13 mouse cellular contexts compared by ENCODE assay signal in genomic region chr5:73205996-73206629, GRCm38 (mm10). TPM values are rescaled to one million over a fixed set of nuclear protein-coding genes. Genes with fewer than 3 reads are reported as not detected.
DNase-seq lines count a peak whose midpoint lies in the region; ATAC-seq and TF ChIP-seq lines count a peak whose summit lies in the region.
"Had no signal": no experiment of that assay in that cellular context is flagged by ENCODE, and none has a peak within 500 bp of the region (broad histone marks: within the 10 kb centered on the region; RNA-seq: fewer than 3 reads in every experiment).

No protein-coding gene starts in this region.

- no peak for ATAC-seq in heart, embryonic 11.5 days (replicated peaks; ENCODE audit: insufficient number of reproducible peaks, low FRiP score, low TSS enrichment)
- peak; percentile 50 for ATAC-seq in inflammation-experienced regulatory T-cells, adult 6 months
- ATAC-seq in intestine, embryonic 15.5 days: no peak
- ATAC-seq in cerebellum, adult (ENCODE audit: insufficient number of reproducible peaks, low FRiP score, low TSS enrichment): no peak

- peak; percentile 31; the same call in 1 of the 2 replicates for TF ChIP-seq EP300 in CH12.LX (IDR thresholded peaks at IDR 0.05; ENCODE audit: low read length)

- H3K79me2 ChIP-seq in CH12.LX (replicated peaks; ENCODE audit: control insufficient read depth, extremely low read depth, insufficient read depth, poor library complexity, severe bottlenecking): peaks cover 9% of the 10 kb centered on the region; the same call in 1 of the 2 replicates

- peak overlapping the region; percentile 29; the same call in 1 of the 2 replicates for H3K9ac ChIP-seq in heart, embryonic 11.5 days (ENCODE audit: low read depth, low read length)
- H3K9ac ChIP-seq in CH12.LX (ENCODE audit: insufficient read depth, low read depth): peak overlapping the region; percentile 56
- H3K9ac ChIP-seq in intestine, embryonic 15.5 days: no peak overlapping the region
- H3K9ac ChIP-seq: limb, embryonic 12.5 days had no signal

- no peaks in the 10 kb centered on the region for H3K9me3 ChIP-seq in heart, embryonic 11.5 days (replicated peaks; ENCODE audit: control insufficient read depth, low read length)
- peaks cover 3% of the 10 kb centered on the region for H3K9me3 ChIP-seq in CH12.LX (replicated peaks; ENCODE audit: low read length)
- H3K9me3 ChIP-seq in intestine, embryonic 15.5 days: no peaks in the 10 kb centered on the region
- H3K9me3 ChIP-seq: limb, embryonic 12.5 days had no signal

- H3K4me3 ChIP-seq in heart, embryonic 11.5 days (ENCODE audit: low read depth, low read length): no peak overlapping the region
- H3K4me3 ChIP-seq in CH12.LX (replicated peaks in 1 of 3; ENCODE audit: low read depth in 2 of 3, low read length in 2 of 3, poor library complexity in 1 of 3): no peak overlapping the region
- no peak overlapping the region for H3K4me3 ChIP-seq in intestine, embryonic 15.5 days (replicated peaks)
- H3K4me3 ChIP-seq: limb, embryonic 12.5 days had no signal

- no peak for DNase-seq in heart, postnatal 36 days
- peak; percentile 72 for DNase-seq in 416B (ENCODE audit: low read depth)
- DNase-seq in CH12.LX (ENCODE audit: extremely low read depth): no peak
- DNase-seq in left cerebral cortex, postnatal 25 days (ENCODE audit: low spot score in 2 of 2): no peak
- DNase-seq: adrenal gland, postnatal 10 days; cerebellum, postnatal 14 days; kidney, postnatal 4 days; lung, postnatal 14 days had no signal

- in situ Hi-C loops in CH12.LX (cut with MboI; ENCODE audit: low pct_ligation_motif_present, low pct_unique_long_range_greater_than_20kb, low sequenced_read_pairs): loop anchor here (10.0 kb wide), 1 partner anchor 49 kb away; the partner anchor contains the start of gene Fryl

- no peak for TF ChIP-seq POLR2A in CH12.LX (IDR thresholded peaks at IDR 0.05; ENCODE audit: low read depth, low read length)

- dilution Hi-C loops in CH12.LX (cut with MboI; ENCODE audit: extremely low pct_ligation_motif_present, extremely low pct_unique_long_range_greater_than_20kb, low sequenced_read_pairs): no loop called here

- TF ChIP-seq RAD21 in CH12.LX (IDR thresholded peaks at IDR 0.05; ENCODE audit: low read depth, low read length): no peak

- H3K27ac ChIP-seq in heart, embryonic 11.5 days (ENCODE audit: low read depth, low read length): peak overlapping the region; percentile 87
- H3K27ac ChIP-seq in CH12.LX (ENCODE audit: insufficient read depth, low read depth): peak overlapping the region; percentile 67; the same call in 1 of the 2 replicates
- no peak overlapping the region for H3K27ac ChIP-seq in intestine, embryonic 15.5 days
- H3K27ac ChIP-seq: limb, embryonic 12.5 days had no signal

- WGBS in heart, embryonic 11.5 days (ENCODE audit: insufficient replicate concordance): 50% methylated on average over 8 of the region's 8 CpGs
- WGBS in intestine, embryonic 15.5 days: 72% methylated on average over 8 of the region's 8 CpGs

- peaks cover 31% of the 10 kb centered on the region for H3K4me1 ChIP-seq in heart, embryonic 11.5 days (ENCODE audit: control insufficient read depth, insufficient read depth, low read length)
- peaks cover 20 to 75% of the 10 kb centered on the region in 2 experiments for H3K4me1 ChIP-seq in CH12.LX (ENCODE audit: control insufficient read depth in 1 of 2, insufficient read depth in 2 of 2)
- H3K4me1 ChIP-seq in intestine, embryonic 15.5 days (replicated peaks): peaks cover 4% of the 10 kb centered on the region; the same call in 1 of the 2 replicates

- TF ChIP-seq CTCF in CH12.LX (conservative IDR thresholded peaks at IDR 0.05 in 1 of 2, IDR thresholded peaks at IDR 0.05 in 1 of 2; ENCODE audit: low read depth in 2 of 2, low read length in 2 of 2): no peak

- intact Hi-C loops in heart, postnatal 36 days (cut with DNase I): loop anchor here (5.0 kb wide), 1 partner anchor 86 kb away; the partner anchor contains the start of gene Ociad1
- intact Hi-C loops in left cerebral cortex, postnatal 25 days (cut with DNase I): no loop called here

- no peaks in the 10 kb centered on the region for H3K27me3 ChIP-seq in heart, embryonic 11.5 days (ENCODE audit: control insufficient read depth, insufficient read depth, low read length)
- no peaks in the 10 kb centered on the region for H3K27me3 ChIP-seq in CH12.LX (replicated peaks)
- H3K27me3 ChIP-seq in intestine, embryonic 15.5 days (replicated peaks): no peaks in the 10 kb centered on the region
- H3K27me3 ChIP-seq: limb, embryonic 12.5 days had no signal

- peak overlapping the region; percentile 17 for H3K4me2 ChIP-seq in heart, embryonic 11.5 days
- H3K4me2 ChIP-seq in CH12.LX (ENCODE audit: insufficient read depth, low read depth, poor library complexity, severe bottlenecking): peak overlapping the region; percentile 61
- no peak overlapping the region for H3K4me2 ChIP-seq in intestine, embryonic 15.5 days (replicated peaks)
- H3K4me2 ChIP-seq: limb, embryonic 12.5 days had no signal

- peaks cover 4% of the 10 kb centered on the region; the same call in 1 of the 2 replicates for H3K36me3 ChIP-seq in heart, embryonic 11.5 days (ENCODE audit: control insufficient read depth, insufficient read depth, low read length)
- H3K36me3 ChIP-seq in CH12.LX (replicated peaks in 1 of 2; ENCODE audit: control insufficient read depth in 1 of 2, insufficient read depth in 1 of 2, low read length in 1 of 2): peaks cover 0 to 19% of the 10 kb centered on the region in 2 experiments
- H3K36me3 ChIP-seq in intestine, embryonic 15.5 days: peaks cover 2% of the 10 kb centered on the region; the same call in 1 of the 2 replicates

TF ChIP-seq in CH12.LX, 34 proteins besides CTCF, POLR2A, EP300 and RAD21:
- TF ChIP-seq IRF4 (IDR thresholded peaks at IDR 0.05; ENCODE audit: low read depth, low read length): no peak
- TF ChIP-seq HCFC1 (IDR thresholded peaks at IDR 0.05; ENCODE audit: low read depth, low read length): no peak
- TF ChIP-seq USF2 (conservative IDR thresholded peaks at IDR 0.05; ENCODE audit: low read depth, low read length): no peak
- TF ChIP-seq SIN3A (IDR thresholded peaks at IDR 0.05; ENCODE audit: low read length): peak; percentile 26; the same call in 1 of the 2 replicates
- TF ChIP-seq MXI1 (IDR thresholded peaks at IDR 0.05; ENCODE audit: low read depth, low read length): no peak
- TF ChIP-seq ZMIZ1 (IDR thresholded peaks at IDR 0.05; ENCODE audit: low read depth, low read length): no peak
- 0 out of 2 replicates have a peak, but pooled peaks have one; percentile 28 for TF ChIP-seq E2F4 (IDR thresholded peaks at IDR 0.05; ENCODE audit: insufficient replicate concordance, low read depth, low read length)
TF ChIP-seq in CH12.LX: peak in this region for 2.

RNA-seq across cellular contexts. Expression of gene Fryl, which starts 50.3 kb away (rescaled TPM):
- 38.1 and 40.8 TPM in 2 replicates for polyA plus RNA-seq in heart, embryonic 11.5 days (2014; fragmentation: Nextera tagmentation; extraction: Ambion mirVana)
- total RNA-seq in heart, postnatal 36 days (2021): 10 to 100 TPM; 37.6 to 45.2 TPM
- 31.3 and 35.0 TPM in 2 replicates for total RNA-seq in CH12.LX (2012; rRNA removed)
- total RNA-seq in CH12.LX (2014; rRNA removed): 23.2 and 23.8 TPM in 2 replicates
- 32.6 and 38.4 TPM in 2 replicates for polyA plus RNA-seq in CH12.LX (2012; ENCODE audit: insufficient read length, low read depth)
- polyA plus RNA-seq in inflammation-experienced regulatory T-cells, adult 6 months (2017; shearing (Covaris generic)): 100 to 1,000 TPM in 2 of 3 experiments, 10 to 100 TPM in 1; 87.2 to 121 (median 114) TPM
- total RNA-seq in left cerebral cortex, postnatal 25 days (2021): 10 to 100 TPM; 45.8 to 56.7 TPM
- polyA plus RNA-seq in intestine, embryonic 15.5 days (2015; fragmentation: Nextera tagmentation; extraction: Ambion mirVana): 27.1 and 28.4 TPM in 2 replicates
